Mouse (Mus musculus) adrenal gland, adult 8-10 months (tissue): ENCODE measurements around the gene Kcna5. TPM values are rescaled to one million over a fixed set of nuclear protein-coding genes. Genes with fewer than 3 reads are reported as not detected.

Experiments
- DNase-seq: peaks from one replicate; pipeline ENCODE4 v3.0.0; 2022
- total RNA-seq, 4 experiments: library from RNA; stranded (reverse); gene quantifications; 2 replicates each; pipeline ENCODE4 v1.2.4; 2022

Kcna5 gene
- total RNA-seq, 4 experiments from 2014 or later: 2.4 to 4.1 (median 3.4) TPM

DNA sequence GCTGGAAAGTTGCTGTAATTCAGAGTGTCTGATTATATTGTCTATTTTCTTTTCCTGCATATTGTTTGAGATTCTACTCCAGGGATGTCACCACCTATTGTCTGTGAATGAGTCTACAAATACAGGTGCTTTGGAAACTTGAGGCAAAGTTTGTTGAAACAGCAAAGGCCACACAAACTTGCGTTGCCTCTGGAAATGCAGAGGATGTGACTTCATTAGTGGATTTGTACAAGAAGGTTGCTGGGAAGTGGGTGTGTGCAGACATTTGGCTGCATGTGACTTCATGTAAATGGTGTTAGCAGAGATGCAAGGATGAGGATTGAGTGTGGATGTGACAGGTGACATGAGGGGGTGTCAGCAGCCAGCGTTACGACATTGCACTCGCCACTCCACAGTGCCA lies 1.7 kb upstream of the Kcna5 start:
- DNase-seq: no peak

DNA sequence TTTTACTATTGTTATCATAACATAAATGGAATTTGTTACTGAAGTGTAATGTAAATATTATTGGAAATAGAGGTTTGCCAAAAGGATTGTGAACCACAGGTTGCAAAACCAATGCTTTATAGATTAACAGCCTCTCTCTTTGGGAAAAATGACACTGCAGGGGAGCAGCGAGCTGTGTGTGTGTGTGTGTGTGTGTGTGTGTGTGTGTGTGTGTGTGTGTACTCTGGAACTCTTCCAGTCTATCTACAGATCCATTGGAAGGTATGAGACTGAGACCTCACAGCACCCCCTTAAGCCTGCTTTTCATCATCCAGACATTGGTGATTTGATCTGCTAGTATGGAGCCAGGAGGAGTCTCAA lies 679 bp upstream of the Kcna5 start:
- DNase-seq: no peak

DNA sequence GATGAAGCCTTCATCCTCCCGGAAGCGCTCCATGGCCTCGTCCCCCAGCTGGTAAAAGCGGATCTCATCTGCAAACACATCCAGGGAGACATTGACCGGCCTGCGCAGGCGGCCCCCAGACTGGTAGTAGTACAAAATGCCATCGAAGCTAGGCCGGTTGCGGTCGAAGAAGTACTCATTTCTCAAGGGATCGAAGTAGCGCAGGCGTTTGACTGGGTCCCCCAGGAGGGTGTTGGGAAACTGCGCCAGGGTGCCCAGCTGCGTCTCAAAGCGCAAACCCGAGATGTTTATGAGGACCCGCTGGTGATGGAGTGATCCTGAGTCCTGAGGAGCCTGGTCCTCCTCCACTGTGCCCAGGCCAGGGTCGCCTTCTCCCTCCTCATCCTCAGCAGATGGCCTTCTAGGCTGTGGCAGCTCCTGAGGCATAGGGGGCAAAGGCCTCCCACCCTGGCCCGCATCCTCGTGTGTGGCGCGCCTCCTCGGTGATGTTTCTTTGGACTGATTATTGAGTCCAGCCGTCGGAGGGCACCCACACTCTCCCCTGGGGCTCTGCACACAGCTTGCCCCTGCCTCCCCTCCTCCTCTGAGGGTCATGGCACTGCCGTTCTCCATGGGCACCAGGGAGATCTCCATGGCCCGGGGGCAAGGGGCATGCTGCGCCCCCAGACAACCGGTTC lies 543 bp downstream of the Kcna5 start:
- no peak for DNase-seq

DNA sequence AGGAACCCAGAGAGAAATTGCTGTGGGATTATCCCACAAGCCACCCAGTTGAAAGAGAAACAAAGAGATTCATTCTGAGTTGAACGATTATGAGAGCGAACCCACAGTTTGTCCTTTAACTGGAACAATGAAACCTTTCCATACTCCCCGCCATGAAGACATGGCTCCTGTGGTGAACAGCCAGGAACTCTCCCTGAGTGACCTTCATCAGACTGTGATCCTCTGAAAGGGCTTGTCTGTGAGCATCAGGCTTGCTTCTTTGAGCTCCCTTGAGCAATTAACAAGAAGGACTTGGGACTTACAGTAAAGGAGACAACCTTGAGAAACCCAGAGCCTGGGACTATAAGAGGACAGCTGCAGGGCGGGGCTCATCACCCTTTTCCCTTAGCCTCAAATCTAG lies 3.9 kb downstream of the Kcna5 start:
- no peak for DNase-seq

DNA sequence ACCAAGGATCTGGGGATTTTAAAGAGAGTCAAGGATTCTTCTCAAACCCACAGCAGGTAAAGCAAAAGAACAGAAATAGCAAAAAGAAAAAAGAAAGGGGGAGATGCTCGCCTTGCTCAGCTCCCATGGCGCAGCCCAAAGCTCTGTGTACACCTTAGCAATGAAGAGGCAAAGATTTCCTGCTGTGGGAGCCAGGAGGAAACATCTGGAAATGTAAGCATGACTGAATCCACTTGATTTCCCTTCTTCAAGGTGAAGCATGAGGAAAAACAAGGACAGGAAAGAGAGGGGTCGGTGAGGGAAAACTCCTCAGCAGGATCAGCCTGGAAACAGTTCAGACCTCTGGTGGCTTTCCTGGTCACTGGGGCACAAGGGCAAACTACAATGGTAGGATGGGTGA lies 5.2 kb downstream of the Kcna5 start:
- DNase-seq: no peak

DNA sequence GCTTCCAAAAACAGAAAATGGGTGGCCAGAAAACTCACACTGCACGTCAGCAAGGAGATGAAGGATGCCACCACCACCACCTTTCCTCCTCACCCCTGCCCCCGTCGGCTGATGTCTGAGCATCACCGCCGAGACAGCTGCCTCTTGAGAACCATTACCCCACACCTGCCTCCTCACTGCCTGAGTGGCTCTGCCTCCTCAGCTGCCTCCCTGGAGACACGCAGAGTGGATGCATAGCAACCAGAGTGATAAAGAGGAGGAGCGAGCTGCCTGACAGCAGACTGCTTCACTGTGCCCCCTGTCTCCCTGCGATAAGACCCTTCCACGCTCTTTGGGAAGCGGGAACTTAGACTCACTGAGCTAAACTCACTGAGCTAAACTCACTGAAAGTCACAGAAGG lies 20.5 kb downstream of the Kcna5 start:
- no peak for DNase-seq

DNA sequence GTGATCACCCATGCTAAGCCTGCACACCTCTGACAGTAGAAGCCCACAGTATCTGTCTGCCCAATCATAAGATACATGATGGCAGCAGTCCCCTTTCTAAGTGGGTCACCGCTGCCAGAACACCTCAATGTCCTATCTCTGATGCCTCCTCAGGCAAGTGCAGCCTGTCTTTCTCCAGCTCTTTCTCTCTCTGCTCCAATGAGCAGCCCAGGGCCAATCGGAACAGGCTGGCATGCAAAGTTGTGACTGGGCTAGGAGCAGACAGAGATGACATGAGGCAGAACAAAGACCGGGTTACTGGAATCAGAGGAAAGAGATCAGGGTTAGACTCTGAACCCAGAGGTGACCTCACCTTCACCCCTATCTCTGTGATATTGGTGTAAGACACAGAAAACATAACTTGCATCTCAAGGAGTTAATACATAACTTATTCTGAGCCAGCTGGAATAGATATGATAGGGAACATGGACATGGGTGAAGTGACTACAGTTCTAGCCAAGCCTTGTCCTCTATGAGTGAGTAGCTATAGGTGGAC lies 21.4 kb downstream of the Kcna5 start:
- no peak for DNase-seq

DNA sequence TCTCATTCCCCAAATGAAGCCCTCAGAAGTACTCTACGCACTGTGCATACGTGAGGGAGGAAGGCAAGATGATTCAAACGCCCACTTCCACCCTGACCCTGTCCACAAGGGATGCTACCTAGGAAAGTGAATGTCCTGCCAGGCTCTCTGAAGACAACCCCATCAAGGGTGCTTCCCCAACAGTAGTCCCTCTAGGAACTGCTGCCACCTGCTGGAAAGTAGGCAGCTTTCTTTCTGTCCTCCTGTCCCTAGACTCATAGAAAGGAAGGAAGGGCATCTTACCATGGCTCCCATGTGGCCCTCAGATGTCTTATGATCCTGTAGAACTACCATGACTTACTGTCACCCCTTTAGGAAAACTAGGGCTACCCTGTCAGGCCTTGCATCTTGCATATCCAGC lies 22.1 kb downstream of the Kcna5 start:
- DNase-seq: no peak

DNA sequence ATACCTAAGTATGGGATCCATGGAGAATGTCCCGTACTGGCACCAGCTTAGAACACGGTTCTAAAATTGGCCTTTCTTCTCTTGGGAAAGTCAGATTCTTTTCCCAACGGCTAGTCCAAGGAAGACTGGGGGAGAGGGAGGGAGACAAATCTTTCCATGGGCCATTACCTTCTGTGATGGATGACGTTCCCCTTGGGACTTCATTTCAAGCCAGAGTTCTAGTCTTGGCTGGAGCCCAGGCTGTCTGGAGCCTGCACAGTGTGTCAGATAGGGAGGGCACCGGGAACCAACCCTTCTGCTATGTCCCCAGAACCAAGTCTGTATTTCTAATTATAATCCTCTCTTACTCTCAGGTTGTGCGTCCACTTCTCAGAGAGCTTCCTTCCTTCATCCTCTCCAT lies 26.5 kb downstream of the Kcna5 start:
- no peak for DNase-seq

DNA sequence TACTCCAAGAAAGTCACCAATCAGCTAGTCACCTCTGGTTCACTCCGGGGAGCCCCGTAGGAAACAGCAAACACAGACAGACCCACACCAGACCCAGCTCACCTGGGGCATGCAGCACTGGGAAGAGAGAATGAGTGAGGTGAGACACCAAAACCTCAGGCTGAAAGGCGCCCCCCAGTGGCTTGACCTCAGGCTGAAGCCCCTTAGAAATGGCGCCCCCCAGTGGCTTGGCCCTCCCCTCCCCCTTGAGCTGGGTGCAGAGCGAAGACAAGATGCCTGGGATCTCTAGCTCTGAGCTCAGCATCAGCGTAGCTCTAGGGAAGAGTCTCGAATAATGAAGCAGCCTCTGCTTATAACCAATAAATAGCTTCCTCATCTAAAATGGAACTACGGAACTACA lies 31.3 kb downstream of the Kcna5 start:
- no peak for DNase-seq

DNA sequence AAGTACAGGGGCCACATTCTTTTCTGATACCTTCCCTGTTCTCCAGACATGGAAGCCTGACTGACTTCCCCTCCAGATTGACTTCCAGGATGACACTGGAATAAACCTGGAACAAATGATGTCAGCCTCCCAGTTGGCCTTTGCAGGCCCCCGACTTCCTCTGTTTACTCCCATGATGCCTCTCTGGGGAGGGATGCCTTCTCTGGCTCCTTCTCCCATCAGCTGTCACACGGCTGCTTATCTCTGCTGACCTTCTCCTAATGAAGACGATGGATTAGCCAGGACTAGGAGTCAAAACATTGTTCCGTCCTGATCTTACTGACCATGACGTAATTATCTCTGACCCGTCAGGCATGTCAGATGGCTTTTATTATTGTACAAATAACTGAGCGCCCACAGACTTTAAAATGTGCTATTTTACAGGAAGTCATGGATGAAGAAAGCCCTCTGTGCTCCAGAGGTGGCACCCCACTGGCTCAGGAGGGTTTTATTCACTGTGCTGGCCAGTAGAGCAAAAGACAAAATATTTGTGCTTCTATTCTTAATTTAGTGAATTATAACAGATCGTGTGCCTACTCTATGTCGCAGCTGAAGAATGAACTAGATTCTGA lies 32.4 kb downstream of the Kcna5 start:
- no peak for DNase-seq

DNA sequence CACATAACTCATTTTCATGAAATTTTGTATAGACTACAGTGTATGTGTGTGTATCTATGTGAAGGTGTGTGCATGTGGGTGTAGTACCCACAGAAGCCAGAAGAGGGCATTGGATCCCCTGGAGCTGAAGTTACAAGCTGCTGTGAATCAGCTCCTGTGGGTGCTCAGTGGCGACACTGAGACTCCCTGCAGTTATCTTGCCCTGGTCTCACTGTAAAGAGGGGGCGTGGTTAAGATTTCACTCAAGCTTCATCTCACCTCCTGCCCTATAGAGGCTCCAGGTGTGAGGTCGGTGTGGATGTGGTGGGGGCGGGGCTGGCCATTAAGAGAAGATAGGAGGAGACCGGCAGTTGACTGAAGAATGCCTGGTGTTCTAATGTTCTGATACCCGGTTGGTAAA lies 34.2 kb downstream of the Kcna5 start:
- no peak for DNase-seq

DNA sequence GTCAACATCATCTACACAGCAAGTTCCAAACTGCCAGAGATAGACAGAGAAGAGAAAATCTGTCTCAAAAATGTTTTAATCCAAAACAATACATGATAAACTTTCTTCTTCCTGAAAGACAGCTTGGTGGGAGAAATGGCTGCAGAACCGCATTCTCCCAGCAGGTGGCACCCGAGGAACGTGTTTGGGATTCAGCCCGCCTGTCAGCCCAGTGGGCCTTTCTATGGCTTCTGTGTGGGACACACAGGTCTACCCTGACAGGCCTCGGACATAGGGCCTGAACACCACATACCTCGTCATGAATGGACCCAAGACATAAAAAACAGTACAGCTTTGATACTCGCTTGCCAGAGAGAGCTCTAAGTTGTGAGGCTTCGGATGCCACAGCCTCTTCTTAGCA lies 35.1 kb downstream of the Kcna5 start:
- DNase-seq: peak; percentile 36

DNA sequence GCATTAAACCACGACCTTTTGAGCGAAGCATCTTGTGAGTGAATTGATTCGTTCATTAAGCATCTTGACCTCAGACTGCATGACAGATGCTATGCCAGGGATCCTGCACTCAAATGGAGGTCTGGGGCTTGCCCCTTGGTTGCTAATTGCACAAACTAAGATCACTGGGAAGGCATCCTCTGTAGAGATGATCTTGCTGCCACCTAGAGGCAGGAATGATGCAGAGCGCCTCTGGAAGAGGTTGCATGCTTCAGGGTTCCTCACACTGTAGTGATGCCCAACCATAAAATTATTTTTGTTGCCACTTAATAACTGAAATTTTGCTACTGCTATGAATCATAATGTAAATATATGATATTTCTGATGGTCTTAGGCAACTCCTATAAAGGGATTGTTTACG lies 37.3 kb downstream of the Kcna5 start:
- DNase-seq: no peak

DNA sequence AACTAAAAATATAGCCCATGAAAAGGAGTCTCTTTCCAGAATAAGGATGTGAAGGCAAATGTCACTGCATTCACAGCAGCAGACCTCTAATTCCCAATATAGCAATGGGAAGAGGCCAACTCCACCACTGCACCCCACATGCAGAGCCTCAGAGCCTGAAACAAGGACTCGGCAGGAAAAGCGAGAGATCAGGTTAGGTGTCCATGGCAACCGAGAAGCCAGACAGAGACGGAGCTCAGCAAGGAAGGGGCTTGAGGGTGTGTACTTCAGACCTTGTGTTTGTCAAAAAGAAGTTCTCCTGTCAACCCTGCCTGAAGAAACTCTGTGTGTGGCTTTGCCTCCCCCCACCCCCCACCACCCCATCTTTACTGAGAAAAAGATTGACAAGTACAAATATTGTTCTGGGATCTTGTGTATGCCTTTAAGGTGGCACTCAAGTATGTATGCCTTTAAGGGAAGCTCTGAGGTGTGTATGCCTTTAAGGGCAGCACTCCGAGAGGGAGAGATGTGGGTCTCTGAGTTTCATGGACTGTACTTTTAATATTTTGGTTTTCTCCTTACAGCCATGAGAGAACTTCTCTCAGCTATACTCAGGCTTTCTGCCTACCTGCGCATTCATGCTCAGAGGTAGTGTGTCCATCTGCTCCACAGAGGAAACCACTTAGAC lies 37.9 kb downstream of the Kcna5 start:
- DNase-seq: no peak

DNA sequence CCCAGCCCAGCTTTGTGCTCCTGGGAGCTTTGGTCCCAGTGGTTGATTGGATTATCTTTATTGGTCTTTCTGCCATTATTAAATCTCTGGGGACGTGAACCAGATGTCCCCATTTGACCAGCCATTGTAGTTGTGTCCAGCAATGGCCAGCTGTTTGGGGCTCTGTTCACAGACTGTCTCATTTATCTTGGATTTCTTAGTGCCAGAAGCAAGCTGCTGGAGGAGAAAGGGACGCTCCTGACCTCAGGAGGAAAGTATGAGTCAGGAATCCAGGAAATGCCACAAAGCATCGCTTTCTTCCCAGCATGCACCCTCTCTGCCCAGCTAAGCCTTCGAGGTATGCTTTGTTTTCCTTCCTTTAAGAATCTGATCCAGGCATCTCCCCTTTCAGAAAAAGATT lies 48.1 kb downstream of the Kcna5 start:
- no peak for DNase-seq

DNA sequence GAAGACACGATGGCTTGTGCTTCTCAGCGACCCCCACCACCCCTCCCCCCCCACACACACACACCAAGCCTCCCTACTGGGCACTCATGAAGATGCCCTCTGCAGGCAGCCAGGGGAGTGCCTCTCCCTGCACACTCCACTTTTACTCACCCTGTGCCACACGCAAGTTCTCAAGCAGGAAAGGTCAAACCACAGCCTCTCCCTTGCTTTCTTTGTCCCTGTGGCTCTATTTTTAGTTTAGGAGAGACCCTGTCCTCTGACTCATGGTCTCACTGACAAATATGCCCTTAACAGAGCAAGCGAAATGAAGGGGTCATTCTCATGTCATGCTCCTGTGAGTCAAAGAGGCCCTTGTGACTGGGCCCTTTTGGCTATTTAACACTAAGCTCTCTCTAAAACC lies 50.3 kb downstream of the Kcna5 start:
- peak; percentile 39 for DNase-seq

DNA sequence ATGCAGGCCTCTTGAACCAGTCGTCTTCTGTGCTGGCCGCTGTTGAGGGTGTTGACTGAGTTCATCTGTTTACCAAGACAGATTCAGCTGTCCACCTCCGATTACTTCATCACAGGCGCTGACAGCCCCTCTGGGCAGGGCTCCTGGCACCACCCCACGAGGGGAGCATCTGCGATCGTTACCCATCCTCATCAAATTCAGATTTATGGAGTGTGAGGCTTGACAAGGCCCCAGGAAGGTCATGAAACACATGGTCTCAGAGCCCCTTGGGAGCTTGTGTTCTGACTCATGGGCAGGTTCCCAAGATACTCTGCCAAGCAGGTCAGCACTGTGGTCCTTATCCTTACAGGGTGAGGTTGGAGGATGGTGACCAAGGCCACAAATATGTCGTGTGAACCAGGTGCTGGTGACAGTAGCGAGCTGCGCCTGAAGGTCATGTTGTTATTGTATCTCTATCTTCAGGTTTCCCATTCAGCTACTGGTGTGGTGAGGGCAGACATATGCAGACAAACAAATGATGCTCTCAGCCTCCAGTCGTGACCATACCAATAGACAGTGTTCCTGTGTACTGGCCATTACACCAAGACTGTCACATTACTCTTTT lies 51.8 kb downstream of the Kcna5 start:
- DNase-seq: no peak

Other genes starting within 250 kb of the Kcna5 start
- gene Kcna1, start 111.0 kb upstream of the Kcna5 start, total RNA-seq: 1 to 10 TPM in 2 of 4 experiments, under 1 TPM in 2; 0.80 to 1.2 (median 0.97) TPM
- gene Kcna6, start 205.3 kb upstream of the Kcna5 start, total RNA-seq: 1 to 10 TPM in 2 of 4 experiments, under 1 TPM in 2; 0.59 to 1.9 (median 1.3) TPM